Mouse (Mus musculus) bone marrow, adult 2 months (tissue): ENCODE measurements at regions not wholly inside any gene's neighbourhood (a gene's known extent, or its start where the extent isn't known, plus 50 kb on each side); places are given as distances from the start of the nearest gene placed in this dataset.
"Not testable (repeated sequence)": the region's sequence is repeated elsewhere in the genome, so short reads cannot be mapped to it uniquely, and the experiment has no call there.

ENCODE experiments used
- H3K27ac ChIP-seq: fragments of 200-500 bp; 2 replicates; pipeline ENCODE4 v1.5.1; 2012; ENCODE audit warnings: low read depth, mild to moderate bottlenecking, control low read depth, inconsistent platforms, low read length; ENCODE audit not compliant: control insufficient read depth, poor library complexity, insufficient read depth
- H3K4me1 ChIP-seq: fragments of 200-500 bp; 2 replicates; pipeline ENCODE4 v1.6.1; 2011; ENCODE audit warnings: low read length; ENCODE audit not compliant: control insufficient read depth, insufficient read depth
- H3K4me3 ChIP-seq: fragments of 200-500 bp; replicated peaks from 2 replicates; pipeline ENCODE3; 2011; ENCODE audit warnings: mild to moderate bottlenecking, low read depth, low read length, control low read depth; ENCODE audit not compliant: control insufficient read depth
- CTCF ChIP-seq: fragments of 200-500 bp; IDR thresholded peaks from 2 replicates; pipeline ENCODE4 v1.5.1; 2011; ENCODE audit warnings: low read length, control low read depth; ENCODE audit not compliant: control insufficient read depth, insufficient read depth
- POLR2A ChIP-seq: fragments of 200-500 bp; IDR thresholded peaks from 2 replicates; pipeline ENCODE4 v1.6.1; 2011; ENCODE audit warnings: low read depth, mild to moderate bottlenecking, control low read depth, low read length, borderline replicate concordance; ENCODE audit not compliant: control insufficient read depth
- WGBS: fragments of 180-500 bp; shearing (Covaris S2); methylation state at CpG from one replicate; pipeline ENCODE4 v1.1.7; 2018; 5-methylcytosine and 5-hydroxymethylcytosine counted together

DNA sequence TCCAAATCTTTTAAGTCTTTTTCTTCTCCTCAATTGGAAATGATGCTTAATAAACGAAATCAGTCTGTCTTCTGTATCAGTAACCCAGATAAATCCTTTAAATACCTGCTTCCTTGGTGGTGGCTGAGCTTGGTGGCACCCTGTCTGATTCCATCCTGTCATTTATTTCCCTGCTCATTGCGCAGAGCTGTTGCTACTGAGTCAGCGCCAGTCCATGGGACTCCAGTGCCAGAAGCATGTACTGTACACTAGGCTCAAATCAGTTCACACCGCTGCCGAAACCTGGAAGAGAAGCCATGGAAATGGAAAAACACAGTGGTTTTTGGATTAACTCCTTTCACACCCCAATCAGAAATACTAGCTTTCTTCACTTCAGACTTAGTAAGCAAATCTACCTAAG is 649.3 kb upstream of the Marcks start:
- Histone ChIP-seq H3K4me1 (no peaks in the 10 kb centered on the region), H3K4me3 (no peak overlapping the region), H3K27ac (no peak overlapping the region)
- TF ChIP-seq POLR2A (no peak), CTCF (no peak)
- WGBS, result 82% methylated on average over 5 of the region's 5 CpGs

- H3K27ac ChIP-seq, result no peak overlapping the region
- 77% methylated on average over 2 of the region's 2 CpGs for WGBS
These were observed 640.9 kb upstream of the Marcks start for GRCm38 (mm10) chr10:37779383-37780302.

GRCm38 (mm10) chr10:37760542-37761367 is 622.0 kb upstream of the Marcks start:
- H3K27ac ChIP-seq, result no peak overlapping the region
- no peak overlapping the region for H3K4me3 ChIP-seq
- no peaks in the 10 kb centered on the region for H3K4me1 ChIP-seq
- no peak for TF ChIP-seq POLR2A
- no peak for TF ChIP-seq CTCF
- WGBS, result 68% methylated on average over 5 of the region's 5 CpGs

More at GRCm38 (mm10) chr10:37779383-37780302, 640.9 kb upstream of the Marcks start:
- Histone ChIP-seq H3K4me3 (no peak overlapping the region), H3K4me1 (no peaks in the 10 kb centered on the region)
- TF ChIP-seq POLR2A (no peak), CTCF (no peak)

DNA sequence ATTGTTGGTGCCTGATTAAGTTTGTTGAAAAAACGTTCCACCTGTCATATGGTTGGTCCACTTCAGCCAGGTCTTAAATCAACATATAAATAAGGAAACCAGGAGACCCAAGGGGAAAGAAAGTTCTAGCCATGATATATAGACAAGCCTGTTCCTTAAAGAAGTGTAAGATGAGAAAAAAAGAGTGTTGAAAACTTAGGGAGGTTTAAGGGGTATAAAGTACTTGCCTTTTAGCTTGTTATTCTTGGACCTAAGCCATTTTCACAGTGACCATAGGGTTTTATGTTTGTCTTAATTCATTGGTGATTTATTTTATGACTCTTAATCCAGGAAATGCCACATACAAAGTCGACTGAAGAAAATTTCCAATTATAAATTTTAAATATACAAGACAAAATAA is 602.9 kb upstream of the Marcks start:
- Histone ChIP-seq H3K4me3 (no peak overlapping the region), H3K4me1 (no peaks in the 10 kb centered on the region), H3K27ac (no peak overlapping the region)
- 21% methylated on average over 2 of the region's 2 CpGs for WGBS
- TF ChIP-seq CTCF (no peak), POLR2A (no peak)

DNA sequence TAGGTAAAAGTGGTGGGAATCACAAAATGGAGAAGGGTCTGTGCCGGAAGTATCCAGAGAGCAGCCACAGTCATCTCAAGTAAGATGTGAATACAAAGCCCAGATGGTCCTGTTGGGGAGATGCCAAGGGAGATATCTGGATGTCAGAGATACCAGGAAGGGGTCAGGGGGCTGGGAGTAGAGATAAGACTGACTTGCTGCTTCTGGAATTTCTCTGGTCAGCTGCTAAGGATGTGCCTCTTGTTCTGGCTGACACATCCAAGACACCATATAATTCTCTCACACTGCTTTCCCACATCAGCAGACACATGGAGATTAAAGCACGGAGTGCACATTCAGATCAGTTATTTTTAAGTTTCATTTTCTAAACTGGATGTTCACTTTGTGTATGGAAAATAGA is 600.3 kb upstream of the Marcks start:
- TF ChIP-seq CTCF, result no peak
- TF ChIP-seq POLR2A, result no peak
- no peak overlapping the region for H3K4me3 ChIP-seq
- H3K4me1 ChIP-seq, result no peaks in the 10 kb centered on the region
- H3K27ac ChIP-seq, result no peak overlapping the region
- WGBS, result 80% methylated on average over 2 of the region's 2 CpGs

DNA sequence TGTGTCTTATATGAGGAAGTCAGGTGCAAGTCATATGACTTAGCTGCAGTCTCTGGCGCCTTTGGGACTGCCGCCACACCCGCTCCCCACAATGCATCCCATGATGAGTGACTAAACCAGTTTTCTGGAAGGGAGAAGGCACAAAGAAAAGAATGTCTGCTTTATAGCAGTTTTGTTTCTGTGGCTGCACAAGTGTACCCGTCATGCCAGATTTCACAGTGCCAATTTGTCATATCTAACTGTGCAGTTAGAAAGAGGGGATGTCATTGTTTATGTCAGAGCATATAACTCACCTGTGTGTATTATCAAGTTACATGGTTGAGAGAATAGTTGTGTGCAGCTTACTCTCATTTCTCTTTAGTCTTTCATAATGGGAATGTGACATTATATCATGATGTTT is 586.9 kb upstream of the Marcks start:
- 94% methylated on average over 4 of the region's 4 CpGs for WGBS
- Histone ChIP-seq H3K4me1 (no peaks in the 10 kb centered on the region), H3K27ac (no peak overlapping the region), H3K4me3 (no peak overlapping the region)
- TF ChIP-seq CTCF (no peak), POLR2A (no peak)

- 90% methylated on average over 7 of the region's 7 CpGs for WGBS
- not testable (repeated sequence) for H3K27ac ChIP-seq, H3K4me1 ChIP-seq, H3K4me3 ChIP-seq
These were observed 586.3 kb upstream of the Marcks start for GRCm38 (mm10) chr10:37724994-37725393.

GRCm38 (mm10) chr10:37720748-37721147 is 582.0 kb upstream of the Marcks start:
- Histone ChIP-seq H3K4me3 (no peak overlapping the region), H3K4me1 (no peaks in the 10 kb centered on the region), H3K27ac (no peak overlapping the region)
- TF ChIP-seq POLR2A (no peak), CTCF (no peak)
- WGBS, result 68% methylated on average over 2 of the region's 2 CpGs

GRCm38 (mm10) chr10:37716946-37717345 is 578.2 kb upstream of the Marcks start:
- H3K4me3 ChIP-seq, result no peak overlapping the region
- H3K27ac ChIP-seq, result no peak overlapping the region
- no peak for TF ChIP-seq CTCF
- H3K4me1 ChIP-seq, result no peaks in the 10 kb centered on the region
